ENCODE assay signal across 23 mouse cellular contexts in the genomic region with DNA sequence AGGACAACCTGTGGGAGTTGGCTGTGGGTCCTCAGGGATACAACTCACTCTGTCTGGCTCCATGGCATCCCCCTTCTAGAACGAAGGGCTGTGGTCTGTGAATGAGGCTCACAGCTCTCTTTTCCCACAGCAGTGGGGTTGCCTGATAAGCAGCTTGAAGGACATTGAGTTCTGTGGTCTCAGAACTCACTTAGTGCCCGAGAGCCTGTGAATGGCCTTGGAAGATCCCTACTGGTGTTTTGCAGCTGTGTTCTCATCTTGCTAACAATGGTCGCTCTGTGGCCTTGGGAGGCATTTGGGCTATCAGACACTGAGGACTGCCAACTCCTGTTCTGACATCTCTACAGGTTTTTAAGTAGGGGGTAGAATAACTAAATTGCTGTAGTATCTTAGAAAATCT. TPM values are rescaled to one million over a fixed set of nuclear protein-coding genes. Genes with fewer than 3 reads are reported as not detected.
DNase-seq lines count a peak whose midpoint lies in the region; ATAC-seq and TF ChIP-seq lines count a peak whose summit lies in the region.
"Had no signal": no experiment of that assay in that cellular context is flagged by ENCODE, and none has a peak within 500 bp of the region (broad histone marks: within the 10 kb centered on the region; RNA-seq: fewer than 3 reads in every experiment).

No protein-coding gene starts in this region.

- H3K36me3 ChIP-seq in midbrain, embryonic 11.5 days (ENCODE audit: control insufficient read depth, insufficient read depth, low read length), result peaks cover 25% of the 10 kb centered on the region
- peaks cover 62% of the 10 kb centered on the region for H3K36me3 ChIP-seq in midbrain, postnatal 0 days (ENCODE audit: insufficient read depth, low read length)

- WGBS in midbrain, embryonic 11.5 days, result 84% methylated on average over 3 of the region's 3 CpGs
- WGBS in midbrain, postnatal 0 days, result 89% methylated on average over 3 of the region's 3 CpGs

- TF ChIP-seq POLR2A in cortical plate, adult 2 months (IDR thresholded peaks at IDR 0.05; ENCODE audit: extremely low read depth, insufficient read depth, low read length), result no peak

- no peak overlapping the region for H3K4me3 ChIP-seq in layer of hippocampus, adult 2 months
- H3K4me3 ChIP-seq in midbrain, embryonic 11.5 days (ENCODE audit: low read depth, low read length), result no peak overlapping the region
- no peak overlapping the region for H3K4me3 ChIP-seq in midbrain, postnatal 0 days (ENCODE audit: low read depth, low read length)
- H3K4me3 ChIP-seq in cortical plate, adult 2 months (ENCODE audit: insufficient read depth, low read length), result no peak overlapping the region
- H3K4me3 ChIP-seq: heart, adult 2 months; heart, embryonic 10.5 days; heart, embryonic 13.5 days; hindbrain, embryonic 15.5 days had no signal

- no peak overlapping the region for H3K4me2 ChIP-seq in midbrain, embryonic 11.5 days
- H3K4me2 ChIP-seq in midbrain, postnatal 0 days (ENCODE audit: low read depth, low read length, poor library complexity, severe bottlenecking), result no peak overlapping the region
- H3K4me2 ChIP-seq: heart, embryonic 13.5 days; hindbrain, embryonic 15.5 days had no signal

- no peaks in the 10 kb centered on the region for H3K9me3 ChIP-seq in midbrain, embryonic 11.5 days (ENCODE audit: control insufficient read depth, low read length)
- no peaks in the 10 kb centered on the region for H3K9me3 ChIP-seq in midbrain, postnatal 0 days (ENCODE audit: low read length)
- H3K9me3 ChIP-seq: heart, embryonic 10.5 days; heart, embryonic 13.5 days; hindbrain, embryonic 15.5 days had no signal

- no peak for ATAC-seq in midbrain, embryonic 11.5 days (ENCODE audit: low FRiP score)
- ATAC-seq in midbrain, postnatal 0 days (ENCODE audit: low FRiP score), result no peak
- ATAC-seq in erythroid progenitor cell, adult 5-6 weeks (replicated peaks; ENCODE audit: low FRiP score, poor library complexity, severe bottlenecking), result no peak
- ATAC-seq: CD4-positive, CD25-positive, alpha-beta regulatory T cell, adult 4 months; forebrain, embryonic 14.5 days; forebrain, postnatal 0 days had no signal

- H3K4me1 ChIP-seq in midbrain, embryonic 11.5 days (ENCODE audit: control insufficient read depth, insufficient read depth, low read length), result no peaks in the 10 kb centered on the region
- no peaks in the 10 kb centered on the region for H3K4me1 ChIP-seq in midbrain, postnatal 0 days (ENCODE audit: insufficient read depth, low read length)
- H3K4me1 ChIP-seq in cortical plate, adult 2 months (ENCODE audit: control insufficient read depth, insufficient read depth, low read length), result peaks cover 11% of the 10 kb centered on the region
- H3K4me1 ChIP-seq: hindbrain, embryonic 15.5 days had no signal

- H3K27ac ChIP-seq in layer of hippocampus, adult 2 months, result peak overlapping the region; percentile 4
- H3K27ac ChIP-seq in midbrain, embryonic 11.5 days (ENCODE audit: low read depth, low read length), result no peak overlapping the region
- H3K27ac ChIP-seq in midbrain, postnatal 0 days (ENCODE audit: low read depth, low read length), result no peak overlapping the region
- H3K27ac ChIP-seq in cortical plate, adult 2 months (ENCODE audit: insufficient read depth, low read length), result peak overlapping the region; percentile 4; the same call in 1 of the 2 replicates
- H3K27ac ChIP-seq: heart, adult 2 months; heart, embryonic 10.5 days; heart, embryonic 13.5 days; hindbrain, embryonic 15.5 days had no signal

- no peak for TF ChIP-seq CTCF in layer of hippocampus, adult 2 months (conservative IDR thresholded peaks at IDR 0.05)
- no peak for TF ChIP-seq CTCF in midbrain, postnatal 0 days (IDR thresholded peaks at IDR 0.05)
- no peak for TF ChIP-seq CTCF in cortical plate, adult 2 months (IDR thresholded peaks at IDR 0.05; ENCODE audit: extremely low read depth, insufficient read depth, low read length)

- no peak overlapping the region for H3K9ac ChIP-seq in midbrain, embryonic 11.5 days (ENCODE audit: low read length)
- H3K9ac ChIP-seq in midbrain, postnatal 0 days (replicated peaks; ENCODE audit: low read length, poor library complexity, severe bottlenecking), result no peak overlapping the region
- H3K9ac ChIP-seq: forebrain, postnatal 0 days; heart, embryonic 13.5 days; hindbrain, embryonic 15.5 days had no signal

- H3K27me3 ChIP-seq in midbrain, embryonic 11.5 days (ENCODE audit: control insufficient read depth, insufficient read depth, low read length), result no peaks in the 10 kb centered on the region
- H3K27me3 ChIP-seq in midbrain, postnatal 0 days (ENCODE audit: insufficient read depth, low read length), result no peaks in the 10 kb centered on the region
- H3K27me3 ChIP-seq: heart, embryonic 13.5 days; hindbrain, embryonic 15.5 days had no signal

- DNase-seq in layer of hippocampus, adult 2 months (ENCODE audit: low spot score in 2 of 2), result no peak
- DNase-seq in layer of hippocampus, adult 18-20 months (ENCODE audit: low spot score in 2 of 2), result no peak
- peak; percentile 44 for DNase-seq in midbrain, embryonic 11.5 days (ENCODE audit: low spot score, missing footprints)
- DNase-seq in midbrain, postnatal 0 days (ENCODE audit: low spot score), result no peak
- peak; percentile 65 for DNase-seq in brain, adult 2 months (ENCODE audit: low read depth, low spot score)
- DNase-seq: adrenal gland, adult 2 months; adrenal gland, postnatal 14 days; cerebellum, adult 11-12 months; cerebellum, adult 8-10 months; cerebellum, postnatal 10 days; cerebellum, postnatal 36 days; forebrain, postnatal 0 days; gastrocnemius, postnatal 25 days; heart, adult 2 months; heart, postnatal 14 days; heart, postnatal 4 days had no signal

RNA-seq across cellular contexts. Expression of a gene that starts 17.9 kb away (rescaled TPM):
- total RNA-seq in layer of hippocampus, adult 2 months (2021), result 1,000 to 10,000 TPM; 1,331 to 1,399 TPM
- total RNA-seq in layer of hippocampus, adult 18-20 months (2021), result 1,000 to 10,000 TPM; 1,436 to 1,491 TPM
- 77.3 and 83.9 TPM in 2 replicates for polyA plus RNA-seq in midbrain, embryonic 11.5 days (2014; fragmentation: Nextera tagmentation; extraction: Ambion mirVana)
- total RNA-seq in midbrain, postnatal 0 days (2014; rRNA removed), result 714 and 811 TPM in 2 replicates
- polyA plus RNA-seq in midbrain, postnatal 0 days (2015; fragmentation: Nextera tagmentation; extraction: Ambion mirVana), result 272 and 300 TPM in 2 replicates
- polyA plus RNA-seq in cortical plate, adult 2 months (2012; rRNA removed), result 1,890 and 1,956 TPM in 2 replicates
- total RNA-seq in erythroid progenitor cell, adult 5-6 weeks (2015; ENCODE audit: low replicate concordance), result 293 and 311 TPM in 2 replicates
- 222 and 228 TPM in 2 replicates for total RNA-seq in erythroid progenitor cell, adult 5-6 weeks (2017; ENCODE audit: low replicate concordance)

RNA-seq across cellular contexts. Expression of a gene that starts 51.3 kb away (rescaled TPM):
- 10 to 100 TPM; 17.6 to 23.2 TPM for total RNA-seq in layer of hippocampus, adult 2 months (2021)
- total RNA-seq in layer of hippocampus, adult 18-20 months (2021), result 10 to 100 TPM; 23.9 to 26.0 TPM
- 1.7 and 2.3 TPM in 2 replicates for polyA plus RNA-seq in midbrain, embryonic 11.5 days (2014; fragmentation: Nextera tagmentation; extraction: Ambion mirVana)
- 5.9 and 15.8 TPM in 2 replicates for total RNA-seq in midbrain, postnatal 0 days (2014; rRNA removed)
- 3.4 and 3.7 TPM in 2 replicates for polyA plus RNA-seq in midbrain, postnatal 0 days (2015; fragmentation: Nextera tagmentation; extraction: Ambion mirVana)
- 37.6 and 41.4 TPM in 2 replicates for polyA plus RNA-seq in cortical plate, adult 2 months (2012; rRNA removed)
- total RNA-seq in erythroid progenitor cell, adult 5-6 weeks (2015; ENCODE audit: low replicate concordance), result 84.7 and 114 TPM in 2 replicates
- total RNA-seq in erythroid progenitor cell, adult 5-6 weeks (2017; ENCODE audit: low replicate concordance), result 84.7 and 147 TPM in 2 replicates

Comparison
In these comparisons a context has a peak if more than half of its experiments do, and no peak if none do; other contexts are left out.
1. DNase-seq: peak in midbrain, embryonic 11.5 days (single experiment) and brain, adult 2 months (single experiment); none in layer of hippocampus, adult 2 months (0 of 2), layer of hippocampus, adult 18-20 months (0 of 2) and midbrain, postnatal 0 days (single experiment).
2. H3K27ac ChIP-seq: peak in layer of hippocampus, adult 2 months (single experiment) and cortical plate, adult 2 months (single experiment); none in midbrain, embryonic 11.5 days (single experiment) and midbrain, postnatal 0 days (single experiment).